Mouse (Mus musculus) midbrain, embryonic 11.5 days (tissue): Measurements from ENCODE around the gene Col5a1. TPM values are rescaled to one million over a fixed set of nuclear protein-coding genes. Genes with fewer than 3 reads are reported as not detected.

Experiments
- ATAC-seq: fragments of 200-750 bp; cut with Nextera tagmentation; 2 replicates; pipeline ENCODE4 v1.8.0; 2017; ENCODE audit warnings: moderate TSS enrichment, moderate library complexity; ENCODE audit not compliant: low FRiP score
- DNase-seq: peaks from one replicate; pipeline ENCODE4 v3.0.0; 2015; ENCODE audit warnings: low spot score; ENCODE audit errors: missing footprints
- H3K27ac ChIP-seq: fragments of 300-500 bp; sonication (generic); 2 replicates; pipeline ENCODE4 v1.5.1; 2014; ENCODE audit warnings: low read depth, low read length
- H3K27me3 ChIP-seq: fragments of 300-500 bp; sonication (generic); 2 replicates; pipeline ENCODE4 v1.6.1; 2014; ENCODE audit warnings: mild to moderate bottlenecking, low read length, moderate library complexity, mixed read lengths; ENCODE audit not compliant: control insufficient read depth, insufficient read depth
- H3K36me3 ChIP-seq: fragments of 300-500 bp; sonication (generic); 2 replicates; pipeline ENCODE4 v1.6.1; 2014; ENCODE audit warnings: mild to moderate bottlenecking, low read length, moderate library complexity, mixed read lengths; ENCODE audit not compliant: control insufficient read depth, insufficient read depth
- H3K4me1 ChIP-seq: fragments of 300-500 bp; sonication (generic); 2 replicates; pipeline ENCODE4 v1.6.1; 2014; ENCODE audit warnings: low read length; ENCODE audit not compliant: control insufficient read depth, insufficient read depth
- H3K4me2 ChIP-seq: fragments of 300-500 bp; sonication (generic); 2 replicates; pipeline ENCODE4 v1.6.1; 2014; ENCODE audit warnings: mild to moderate bottlenecking, moderate library complexity
- H3K4me3 ChIP-seq: fragments of 300-500 bp; sonication (generic); 2 replicates; pipeline ENCODE4 v1.5.1; 2014; ENCODE audit warnings: low read depth, low read length
- H3K9ac ChIP-seq: fragments of 300-500 bp; sonication (generic); 2 replicates; pipeline ENCODE4 v1.6.1; 2014; ENCODE audit warnings: low read length
- H3K9me3 ChIP-seq: fragments of 300-500 bp; sonication (generic); 2 replicates; pipeline ENCODE4 v1.6.1; 2016; ENCODE audit warnings: low read length; ENCODE audit not compliant: control insufficient read depth
- WGBS: fragments of 180-500 bp; shearing (Covaris S2); extraction: QIAGEN DNeasy Blood & Tissue Kit; methylation state at CpG from one replicate; pipeline ENCODE4 v1.1.7; 2014; 5-methylcytosine and 5-hydroxymethylcytosine counted together
- polyA plus RNA-seq: library from polyadenylated mRNA; unstranded; fragments of >200 nt; fragmentation: Nextera tagmentation; extraction: Ambion mirVana; gene quantifications from 2 replicates; pipeline ENCODE4 v1.2.1, GENCODE M21; 2014

Col5a1 gene
- polyA plus RNA-seq, 1 experiment from 2014 or later = 21.6 TPM

GRCm38 (mm10) chr2:28063711-28064338 lies 177.6 kb downstream of the Col5a1 start:
- no peaks in the 10 kb centered on the region for H3K9me3 ChIP-seq
- H3K4me1 ChIP-seq = no peaks in the 10 kb centered on the region
- ATAC-seq (no peak), DNase-seq (no peak)
- no peaks in the 10 kb centered on the region for H3K36me3 ChIP-seq
- H3K4me2 ChIP-seq = no peak overlapping the region
- H3K27ac ChIP-seq = no peak overlapping the region; the same call in 1 of the 2 replicates
- H3K9ac ChIP-seq = no peak overlapping the region
- 94% methylated on average over 4 of the region's 4 CpGs for WGBS
- H3K27me3 ChIP-seq = no peaks in the 10 kb centered on the region
- H3K4me3 ChIP-seq = no peak overlapping the region

DNA sequence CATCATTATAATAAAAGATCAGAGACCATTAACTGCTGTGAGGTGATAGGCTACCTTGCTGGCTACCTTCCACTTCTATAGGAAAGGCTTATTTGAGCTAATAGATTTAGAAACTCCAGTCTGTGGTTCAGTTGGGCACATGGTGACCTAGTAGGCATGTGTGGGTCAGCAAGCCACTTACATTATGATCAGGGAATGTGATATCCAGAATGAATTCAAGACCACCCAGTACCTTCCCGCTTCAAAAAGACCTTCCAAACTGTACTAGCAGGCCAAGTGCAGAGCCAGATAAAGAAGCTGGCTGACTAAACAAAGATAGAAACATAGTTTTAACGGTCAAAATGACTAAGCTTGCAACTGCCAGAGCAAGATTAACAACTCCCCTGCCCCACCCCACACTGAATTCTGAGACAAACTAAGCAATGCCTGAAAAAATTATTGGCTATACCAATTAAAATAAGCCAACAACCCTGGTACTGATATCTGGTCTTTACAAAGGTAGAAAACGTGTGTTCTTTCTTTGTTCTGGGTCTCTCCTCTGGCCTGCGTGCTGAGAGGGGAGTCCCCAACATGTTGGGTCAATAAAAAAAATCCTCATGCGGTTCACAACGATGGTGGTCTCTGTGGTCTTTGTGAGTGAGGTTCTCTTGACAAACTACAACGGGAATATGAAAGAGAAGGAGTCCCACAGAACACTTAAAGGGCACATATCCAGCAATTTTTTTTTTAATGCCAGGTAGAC lies 178.3 kb downstream of the Col5a1 start:
- H3K4me2 ChIP-seq = no peak overlapping the region
- no peaks in the 10 kb centered on the region for H3K36me3 ChIP-seq
- DNase-seq (no peak), ATAC-seq (no peak)
- WGBS = 86% methylated on average over 7 of the region's 7 CpGs
- H3K27me3 ChIP-seq = no peaks in the 10 kb centered on the region
- no peaks in the 10 kb centered on the region for H3K9me3 ChIP-seq
- no peak overlapping the region for H3K9ac ChIP-seq
- no peak overlapping the region; the same call in 1 of the 2 replicates for H3K27ac ChIP-seq
- no peak overlapping the region for H3K4me3 ChIP-seq
- H3K4me1 ChIP-seq = no peaks in the 10 kb centered on the region

GRCm38 (mm10) chr2:28065081-28065651 lies 178.9 kb downstream of the Col5a1 start:
- 93% methylated on average over 5 of the region's 5 CpGs for WGBS
- Histone ChIP-seq H3K4me2 (no peak overlapping the region), H3K36me3 (no peaks in the 10 kb centered on the region), H3K4me1 (no peaks in the 10 kb centered on the region), H3K4me3 (no peak overlapping the region), H3K27ac (no peak overlapping the region), H3K9me3 (no peaks in the 10 kb centered on the region), H3K27me3 (no peaks in the 10 kb centered on the region), H3K9ac (no peak overlapping the region)
- ATAC-seq (no peak), DNase-seq (no peak)

- Histone ChIP-seq H3K36me3 (no peaks in the 10 kb centered on the region), H3K27ac (no peak overlapping the region), H3K4me1 (no peaks in the 10 kb centered on the region), H3K9me3 (no peaks in the 10 kb centered on the region), H3K9ac (no peak overlapping the region), H3K4me3 (no peak overlapping the region), H3K27me3 (no peaks in the 10 kb centered on the region), H3K4me2 (no peak overlapping the region)
- WGBS = 85% methylated on average over 5 of the region's 5 CpGs
- DNase-seq (no peak), ATAC-seq (no peak)
These were observed 180.5 kb downstream of the Col5a1 start for GRCm38 (mm10) chr2:28066686-28067085.

- no peak for ATAC-seq
- no peaks in the 10 kb centered on the region for H3K9me3 ChIP-seq
- no peak overlapping the region for H3K4me3 ChIP-seq
- no peaks in the 10 kb centered on the region for H3K27me3 ChIP-seq
- H3K4me1 ChIP-seq = no peaks in the 10 kb centered on the region
- no peak overlapping the region for H3K4me2 ChIP-seq
- WGBS = 76% methylated on average over 6 of the region's 6 CpGs
- no peak for DNase-seq
- no peaks in the 10 kb centered on the region for H3K36me3 ChIP-seq
- no peak overlapping the region for H3K27ac ChIP-seq
- no peak overlapping the region for H3K9ac ChIP-seq
These were observed 180.9 kb downstream of the Col5a1 start for GRCm38 (mm10) chr2:28067175-28067574.

DNA sequence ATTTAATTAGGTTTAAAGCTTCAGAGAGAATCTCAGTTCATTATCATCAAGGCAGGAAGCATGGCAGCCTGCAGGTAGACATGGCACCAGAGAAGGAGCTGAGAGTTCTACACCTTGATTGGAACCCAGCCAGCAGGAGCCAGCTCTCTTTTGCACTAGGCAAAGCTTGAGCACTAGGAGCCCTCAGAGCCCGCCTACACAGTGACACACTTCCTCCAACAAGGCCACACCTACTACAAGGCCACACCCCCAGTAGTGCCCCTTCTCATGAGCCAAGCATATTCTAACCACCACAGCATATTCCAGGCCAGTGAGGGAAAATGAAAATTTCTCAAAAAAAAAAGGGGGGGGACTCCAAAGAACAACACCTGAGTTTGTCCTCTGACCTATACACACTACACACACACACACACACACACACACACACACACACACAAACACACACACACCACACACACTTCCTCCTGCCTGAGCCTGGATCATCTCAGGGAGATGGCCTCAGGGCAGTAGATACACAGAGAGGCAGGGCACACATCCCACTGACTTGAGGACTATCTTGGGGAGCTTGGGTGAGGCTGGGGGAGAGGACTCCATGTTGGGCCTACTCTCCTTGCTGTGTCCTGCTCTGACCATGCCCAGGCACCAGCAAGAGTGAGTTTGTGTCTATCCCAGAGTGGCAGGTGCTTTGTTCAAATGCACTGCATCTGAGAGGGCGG lies 181.8 kb downstream of the Col5a1 start:
- H3K4me3 ChIP-seq = no peak overlapping the region
- H3K4me2 ChIP-seq = no peak overlapping the region
- no peaks in the 10 kb centered on the region for H3K9me3 ChIP-seq
- ATAC-seq (no peak), DNase-seq (no peak)
- no peak overlapping the region for H3K9ac ChIP-seq
- H3K36me3 ChIP-seq = no peaks in the 10 kb centered on the region
- WGBS = 90% methylated on average over 2 of the region's 2 CpGs
- H3K27me3 ChIP-seq = no peaks in the 10 kb centered on the region
- H3K4me1 ChIP-seq = no peaks in the 10 kb centered on the region
- no peak overlapping the region for H3K27ac ChIP-seq

GRCm38 (mm10) chr2:28068537-28068878 lies 182.3 kb downstream of the Col5a1 start:
- no peak overlapping the region for H3K9ac ChIP-seq
- no peak overlapping the region for H3K27ac ChIP-seq
- no peaks in the 10 kb centered on the region for H3K27me3 ChIP-seq
- DNase-seq = no peak
- no peaks in the 10 kb centered on the region for H3K36me3 ChIP-seq
- 93% methylated on average over 9 of the region's 9 CpGs for WGBS
- H3K4me3 ChIP-seq = no peak overlapping the region
- H3K9me3 ChIP-seq = no peaks in the 10 kb centered on the region
- no peak overlapping the region for H3K4me2 ChIP-seq
- ATAC-seq = no peak
- H3K4me1 ChIP-seq = no peaks in the 10 kb centered on the region

DNA sequence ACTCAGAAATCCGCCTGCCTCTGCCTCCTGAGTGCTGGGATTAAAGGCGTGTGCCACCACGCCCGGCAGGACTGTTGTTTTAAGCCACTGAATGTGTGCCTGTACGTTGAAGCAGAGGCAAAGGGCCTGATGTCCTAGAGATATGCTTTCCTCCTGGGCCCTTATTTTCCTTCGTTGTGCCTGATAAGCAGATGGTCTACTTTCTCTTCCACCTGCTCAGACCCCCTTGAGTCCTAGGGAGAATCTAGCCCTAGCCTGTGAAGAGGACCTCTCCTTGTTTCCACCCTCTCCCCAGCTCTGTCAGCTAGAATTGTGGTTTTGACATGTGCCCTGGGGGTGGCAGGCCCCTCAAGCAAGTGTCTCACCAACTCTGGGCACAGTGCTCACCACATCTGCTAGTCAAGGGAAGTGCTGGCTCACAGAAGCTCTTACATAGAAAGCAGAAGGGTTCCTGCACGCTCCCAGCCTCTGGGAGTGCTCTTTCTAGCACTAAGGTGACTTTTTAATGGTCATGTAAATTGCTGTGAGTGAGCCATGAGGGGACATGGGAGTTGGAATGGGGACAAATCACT lies 189.5 kb downstream of the Col5a1 start:
- Histone ChIP-seq H3K9ac (no peak overlapping the region), H3K4me2 (no peak overlapping the region), H3K36me3 (no peaks in the 10 kb centered on the region), H3K9me3 (no peaks in the 10 kb centered on the region), H3K4me1 (no peaks in the 10 kb centered on the region), H3K27ac (no peak overlapping the region), H3K4me3 (no peak overlapping the region), H3K27me3 (no peaks in the 10 kb centered on the region)
- no peak for ATAC-seq
- WGBS = 86% methylated on average over 7 of the region's 7 CpGs
- no peak for DNase-seq
